Mouse (Mus musculus): ENCODE results near the gene Pold1. TPM values are rescaled to one million over a fixed set of nuclear protein-coding genes. Genes with fewer than 3 reads are reported as not detected.

Gene Pold1
- total and polyA plus RNA-seq, 2 experiments from 2014 or later = 18.3 to 41.8 TPM

GRCm38 (mm10) chr7:44546274-44546673 lies 2.4 kb downstream of the Pold1 start:
- H3K4me2 ChIP-seq (ENCODE audit: low read depth, low read length) = no peak overlapping the region
- no peaks in the 10 kb centered on the region for H3K9me3 ChIP-seq (replicated peaks; ENCODE audit: control insufficient read depth, low read length)
- no peak overlapping the region for H3K4me3 ChIP-seq (ENCODE audit: low read depth, low read length)
- 95% methylated on average over 3 of the region's 3 CpGs for WGBS
- H3K36me3 ChIP-seq (replicated peaks; ENCODE audit: control insufficient read depth, insufficient read depth, low read length) = peaks cover 30% of the 10 kb centered on the region
- H3K4me1 ChIP-seq (ENCODE audit: control insufficient read depth, insufficient read depth) = peaks cover 10% of the 10 kb centered on the region; the same call in 1 of the 2 replicates
- no peak overlapping the region for H3K9ac ChIP-seq (replicated peaks; ENCODE audit: low read depth, low read length)
- TF ChIP-seq CTCF (IDR thresholded peaks at IDR 0.05; ENCODE audit: low read depth) (no peak), EP300 (IDR thresholded peaks at IDR 0.05; ENCODE audit: low read depth) (no peak)
- no peak for DNase-seq (ENCODE audit: low spot score)
- H3K27me3 ChIP-seq (ENCODE audit: control insufficient read depth, insufficient read depth, low read length) = no peaks in the 10 kb centered on the region
- no peak overlapping the region for H3K27ac ChIP-seq (ENCODE audit: low read depth)
- ATAC-seq (ENCODE audit: insufficient read depth, low read depth) = no peak

- WGBS = 71% methylated on average over 12 of the region's 12 CpGs
- no peak for ATAC-seq (ENCODE audit: insufficient read depth, low read depth)
- no peak for TF ChIP-seq EP300 (IDR thresholded peaks at IDR 0.05; ENCODE audit: low read depth)
- no peak for TF ChIP-seq CTCF (IDR thresholded peaks at IDR 0.05; ENCODE audit: low read depth)
- Histone ChIP-seq H3K9ac (replicated peaks; ENCODE audit: low read depth, low read length) (no peak overlapping the region), H3K9me3 (replicated peaks; ENCODE audit: control insufficient read depth, low read length) (no peaks in the 10 kb centered on the region), H3K27me3 (ENCODE audit: control insufficient read depth, insufficient read depth, low read length) (no peaks in the 10 kb centered on the region), H3K4me1 (ENCODE audit: control insufficient read depth, insufficient read depth) (peaks cover 7% of the 10 kb centered on the region; the same call in 1 of the 2 replicates), H3K4me2 (ENCODE audit: low read depth, low read length) (no peak overlapping the region), H3K27ac (ENCODE audit: low read depth) (no peak overlapping the region), H3K4me3 (ENCODE audit: low read depth, low read length) (no peak overlapping the region), H3K36me3 (replicated peaks; ENCODE audit: control insufficient read depth, insufficient read depth, low read length) (peaks cover 41% of the 10 kb centered on the region)
- no peak for DNase-seq (ENCODE audit: low spot score)
Observed at GRCm38 (mm10) chr7:44543071-44543470, 5.6 kb downstream of the Pold1 start.

DNA sequence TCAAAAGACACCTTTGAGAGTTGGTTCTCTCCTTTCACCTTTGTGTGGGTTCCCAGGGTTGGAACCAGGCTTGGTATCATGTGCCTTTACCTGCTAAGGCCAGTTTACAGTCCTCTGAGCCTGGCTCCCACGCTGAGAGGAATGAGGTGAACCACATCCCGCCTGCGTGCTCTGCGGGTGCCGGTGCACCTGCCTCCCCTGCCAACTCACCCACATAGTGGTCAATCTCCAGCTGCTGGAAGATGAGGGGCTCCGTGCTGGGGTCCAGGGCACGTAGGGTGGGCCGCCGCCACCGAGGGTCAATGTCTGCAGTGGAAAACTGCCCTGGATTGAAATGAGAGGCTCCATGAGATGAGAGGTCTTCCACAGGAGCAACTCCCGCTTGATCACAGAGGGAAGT lies 6.1 kb downstream of the Pold1 start:
- TF ChIP-seq CTCF (IDR thresholded peaks at IDR 0.05; ENCODE audit: low read depth) (no peak), EP300 (IDR thresholded peaks at IDR 0.05; ENCODE audit: low read depth) (no peak)
- H3K27ac ChIP-seq (ENCODE audit: low read depth) = no peak overlapping the region
- H3K36me3 ChIP-seq (replicated peaks; ENCODE audit: control insufficient read depth, insufficient read depth, low read length) = peaks cover 42% of the 10 kb centered on the region
- H3K4me1 ChIP-seq (ENCODE audit: control insufficient read depth, insufficient read depth) = peaks cover 2% of the 10 kb centered on the region; the same call in 1 of the 2 replicates
- DNase-seq (ENCODE audit: low spot score) (no peak), ATAC-seq (ENCODE audit: insufficient read depth, low read depth) (no peak)
- no peak overlapping the region for H3K4me2 ChIP-seq (ENCODE audit: low read depth, low read length)
- no peak overlapping the region for H3K4me3 ChIP-seq (ENCODE audit: low read depth, low read length)
- WGBS = 91% methylated on average over 11 of the region's 11 CpGs
- no peaks in the 10 kb centered on the region for H3K9me3 ChIP-seq (replicated peaks; ENCODE audit: control insufficient read depth, low read length)
- H3K9ac ChIP-seq (replicated peaks; ENCODE audit: low read depth, low read length) = no peak overlapping the region
- H3K27me3 ChIP-seq (ENCODE audit: control insufficient read depth, insufficient read depth, low read length) = no peaks in the 10 kb centered on the region

DNA sequence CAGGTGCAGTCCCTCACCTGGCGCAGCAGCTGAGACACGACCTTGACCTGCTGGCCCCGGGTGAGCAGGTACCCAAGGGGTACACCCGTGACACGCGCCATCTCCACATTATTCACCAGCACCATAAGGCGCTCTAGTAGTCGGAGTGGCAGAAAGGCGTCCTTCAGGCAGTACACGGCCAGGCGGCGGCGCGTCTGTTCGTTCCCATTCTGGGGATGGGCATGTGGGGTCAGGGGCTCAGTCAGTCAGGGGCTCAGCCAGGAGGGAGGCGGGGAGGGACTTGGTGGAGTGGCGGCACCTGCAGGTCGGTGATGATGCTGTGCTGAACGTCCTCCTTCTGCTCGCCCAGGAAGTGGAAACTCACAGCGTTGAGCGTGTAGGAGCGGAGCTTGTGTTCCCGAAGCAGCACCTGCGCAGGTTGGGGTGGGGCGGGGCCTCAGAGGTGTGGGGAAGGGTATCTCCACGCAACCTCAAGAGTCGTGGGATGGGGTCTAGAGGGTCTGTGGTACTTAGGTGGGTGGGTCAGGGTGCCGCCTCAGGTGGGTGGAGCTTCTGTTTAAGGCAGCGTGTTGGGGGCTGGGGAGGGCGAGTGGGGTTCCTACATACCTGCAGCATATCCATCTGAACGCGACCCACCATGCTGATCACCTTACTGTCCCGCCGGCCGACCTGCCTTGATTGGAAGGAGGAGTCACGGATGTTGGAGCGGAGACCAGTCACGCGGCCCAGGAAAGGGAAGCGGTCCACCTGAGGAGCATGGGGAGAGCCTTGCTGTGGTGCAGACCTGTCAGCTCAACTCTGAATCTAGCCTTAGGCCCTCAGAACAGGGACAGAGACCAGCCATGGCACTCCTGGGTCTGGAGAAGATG lies 9.7 kb downstream of the Pold1 start:
- ATAC-seq (ENCODE audit: insufficient read depth, low read depth) = no peak
- H3K27ac ChIP-seq (ENCODE audit: low read depth) = no peak overlapping the region
- no peaks in the 10 kb centered on the region for H3K9me3 ChIP-seq (replicated peaks; ENCODE audit: control insufficient read depth, low read length)
- no peak for DNase-seq (ENCODE audit: low spot score)
- no peaks in the 10 kb centered on the region for H3K27me3 ChIP-seq (ENCODE audit: control insufficient read depth, insufficient read depth, low read length)
- H3K9ac ChIP-seq (replicated peaks; ENCODE audit: low read depth, low read length) = no peak overlapping the region
- no peak for TF ChIP-seq CTCF (IDR thresholded peaks at IDR 0.05; ENCODE audit: low read depth)
- TF ChIP-seq EP300 (IDR thresholded peaks at IDR 0.05; ENCODE audit: low read depth) = no peak
- H3K36me3 ChIP-seq (replicated peaks; ENCODE audit: control insufficient read depth, insufficient read depth, low read length) = peaks cover 57% of the 10 kb centered on the region
- WGBS = 90% methylated on average over 41 of the region's 41 CpGs
- H3K4me2 ChIP-seq (ENCODE audit: low read depth, low read length) = no peak overlapping the region
- H3K4me3 ChIP-seq (ENCODE audit: low read depth, low read length) = no peak overlapping the region
- 0 out of 2 replicates have a peak, but pooled peaks cover 3% of the 10 kb centered on the region for H3K4me1 ChIP-seq (ENCODE audit: control insufficient read depth, insufficient read depth)

- Histone ChIP-seq H3K27ac (ENCODE audit: low read depth) (no peak overlapping the region), H3K9me3 (replicated peaks; ENCODE audit: control insufficient read depth, low read length) (no peaks in the 10 kb centered on the region), H3K4me2 (ENCODE audit: low read depth, low read length) (no peak overlapping the region), H3K4me3 (ENCODE audit: low read depth, low read length) (no peak overlapping the region), H3K36me3 (replicated peaks; ENCODE audit: control insufficient read depth, insufficient read depth, low read length) (peaks cover 66% of the 10 kb centered on the region), H3K4me1 (ENCODE audit: control insufficient read depth, insufficient read depth) (0 out of 2 replicates have a peak, but pooled peaks cover 3% of the 10 kb centered on the region), H3K9ac (replicated peaks; ENCODE audit: low read depth, low read length) (no peak overlapping the region), H3K27me3 (ENCODE audit: control insufficient read depth, insufficient read depth, low read length) (no peaks in the 10 kb centered on the region)
- no peak for DNase-seq (ENCODE audit: low spot score)
- TF ChIP-seq CTCF (IDR thresholded peaks at IDR 0.05; ENCODE audit: low read depth) = no peak
- no peak for TF ChIP-seq EP300 (IDR thresholded peaks at IDR 0.05; ENCODE audit: low read depth)
- ATAC-seq (ENCODE audit: insufficient read depth, low read depth) = no peak
- 87% methylated on average over 13 of the region's 13 CpGs for WGBS
Observed at GRCm38 (mm10) chr7:44537496-44537895, 11.2 kb downstream of the Pold1 start.
